Mouse (Mus musculus): ENCODE data around the gene Zfp704.

GRCm38 (mm10) chr3:9475501-9475900, 134.4 kb downstream of the Zfp704 start:
- no peak for TF ChIP-seq CTCF (conservative IDR thresholded peaks at IDR 0.05; ENCODE audit: low read length)
- no peak for TF ChIP-seq NANOG (IDR thresholded peaks at IDR 0.05; ENCODE audit: borderline replicate concordance, low read length)
